Mouse (Mus musculus): ENCODE results near the gene Xrcc6. TPM values are rescaled to one million over a fixed set of nuclear protein-coding genes. Genes with fewer than 3 reads are reported as not detected.
A peak's percentile ranks its signal among the peaks of the same experiment; 100 is the strongest.

The Xrcc6 gene
- polyA plus RNA-seq, 1 experiment from 2014 or later: 43.4 TPM

DNA sequence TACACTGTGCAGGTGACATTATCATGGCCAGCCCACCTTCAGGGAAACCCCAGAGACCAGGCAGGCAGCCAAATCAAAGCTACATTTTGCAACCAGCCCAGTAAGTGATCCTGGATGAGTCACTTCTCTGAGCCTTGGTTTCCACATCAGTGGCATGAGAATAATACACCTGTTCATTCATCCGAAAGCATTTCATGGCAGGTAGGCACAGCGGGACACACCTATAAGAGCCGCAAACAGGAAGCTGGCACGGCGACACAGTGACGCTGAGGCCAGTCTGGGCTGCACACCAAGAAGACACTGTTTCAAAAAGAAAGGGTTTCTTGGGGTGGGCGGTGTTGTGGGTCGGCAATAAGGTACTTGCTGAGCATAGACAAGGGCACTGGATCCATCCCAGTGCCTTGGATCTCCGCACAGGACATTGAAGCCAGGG, 33.5 kb upstream of the Xrcc6 start:
- H3K4me3 ChIP-seq: no peak overlapping the region
- no peaks in the 10 kb centered on the region for H3K27me3 ChIP-seq
- H3K36me3 ChIP-seq: peaks cover 68% of the 10 kb centered on the region
- no peak overlapping the region for H3K4me2 ChIP-seq
- WGBS: 97% methylated on average over 9 of the region's 9 CpGs
- ATAC-seq (ENCODE audit: low FRiP score): no peak
- H3K27ac ChIP-seq: no peak overlapping the region
- H3K9me3 ChIP-seq: no peaks in the 10 kb centered on the region
- peaks cover 8% of the 10 kb centered on the region; the same call in 1 of the 2 replicates for H3K4me1 ChIP-seq (replicated peaks)
- no peak overlapping the region for H3K9ac ChIP-seq

- Histone ChIP-seq H3K9ac (no peak overlapping the region), H3K4me2 (no peak overlapping the region), H3K27ac (no peak overlapping the region), H3K9me3 (no peaks in the 10 kb centered on the region), H3K27me3 (no peaks in the 10 kb centered on the region), H3K4me3 (no peak overlapping the region), H3K36me3 (peaks cover 62% of the 10 kb centered on the region), H3K4me1 (replicated peaks) (peaks cover 12% of the 10 kb centered on the region)
- ATAC-seq (ENCODE audit: low FRiP score): no peak
- 93% methylated on average over 6 of the region's 6 CpGs for WGBS
Measured at GRCm38 (mm10) chr15:81954716-81955115, 32.9 kb upstream of the Xrcc6 start.

GRCm38 (mm10) chr15:81955414-81955813, 32.2 kb upstream of the Xrcc6 start:
- 93% methylated on average over 15 of the region's 15 CpGs for WGBS
- Histone ChIP-seq H3K27ac (no peak overlapping the region), H3K4me2 (no peak overlapping the region), H3K4me1 (replicated peaks) (peaks cover 13% of the 10 kb centered on the region), H3K9ac (no peak overlapping the region), H3K36me3 (peaks cover 55% of the 10 kb centered on the region), H3K27me3 (no peaks in the 10 kb centered on the region), H3K4me3 (no peak overlapping the region), H3K9me3 (no peaks in the 10 kb centered on the region)
- no peak for ATAC-seq (ENCODE audit: low FRiP score)

GRCm38 (mm10) chr15:81956457-81956856, 31.2 kb upstream of the Xrcc6 start:
- Histone ChIP-seq H3K9ac (no peak overlapping the region), H3K36me3 (peaks cover 45% of the 10 kb centered on the region), H3K27me3 (no peaks in the 10 kb centered on the region), H3K27ac (no peak overlapping the region), H3K4me2 (no peak overlapping the region), H3K4me1 (replicated peaks) (peaks cover 13% of the 10 kb centered on the region), H3K4me3 (no peak overlapping the region), H3K9me3 (no peaks in the 10 kb centered on the region)
- WGBS: 59% methylated on average over 8 of the region's 8 CpGs
- no peak for ATAC-seq (ENCODE audit: low FRiP score)

DNA sequence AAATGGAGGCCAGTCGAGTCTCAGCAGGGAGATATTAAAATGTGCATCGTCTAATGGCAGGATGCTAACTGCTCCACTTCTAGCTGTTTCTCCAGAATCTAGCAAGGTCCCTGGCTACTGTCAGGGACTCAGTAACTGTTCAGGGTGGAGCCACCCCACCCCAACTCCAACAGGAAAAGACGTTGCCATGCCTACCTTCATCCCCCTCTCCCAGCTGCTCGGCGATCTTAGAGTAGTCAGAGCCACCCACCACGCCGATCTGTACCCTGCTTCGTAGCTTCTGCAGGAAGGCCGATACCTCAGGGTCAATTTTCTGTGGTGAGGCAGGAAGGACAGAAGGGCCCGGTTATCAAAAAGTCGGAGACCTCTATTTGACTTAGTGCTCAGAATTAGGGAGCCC, 30.0 kb upstream of the Xrcc6 start:
- 91% methylated on average over 11 of the region's 11 CpGs for WGBS

GRCm38 (mm10) chr15:81958906-81959305, 28.7 kb upstream of the Xrcc6 start:
- 94% methylated on average over 3 of the region's 3 CpGs for WGBS
- ATAC-seq (ENCODE audit: low FRiP score): no peak
- Histone ChIP-seq H3K36me3 (peaks cover 26% of the 10 kb centered on the region), H3K4me2 (no peak overlapping the region), H3K4me1 (replicated peaks) (peaks cover 13% of the 10 kb centered on the region), H3K27me3 (no peaks in the 10 kb centered on the region), H3K9me3 (no peaks in the 10 kb centered on the region), H3K27ac (no peak overlapping the region), H3K9ac (no peak overlapping the region), H3K4me3 (no peak overlapping the region)

More for the DNA sequence above, 30.0 kb upstream of the Xrcc6 start:
- Histone ChIP-seq H3K36me3 (peaks cover 34% of the 10 kb centered on the region), H3K9me3 (no peaks in the 10 kb centered on the region), H3K4me1 (replicated peaks) (peaks cover 13% of the 10 kb centered on the region), H3K4me3 (no peak overlapping the region), H3K27me3 (no peaks in the 10 kb centered on the region), H3K4me2 (no peak overlapping the region), H3K27ac (no peak overlapping the region), H3K9ac (no peak overlapping the region)
- ATAC-seq (ENCODE audit: low FRiP score): no peak

DNA sequence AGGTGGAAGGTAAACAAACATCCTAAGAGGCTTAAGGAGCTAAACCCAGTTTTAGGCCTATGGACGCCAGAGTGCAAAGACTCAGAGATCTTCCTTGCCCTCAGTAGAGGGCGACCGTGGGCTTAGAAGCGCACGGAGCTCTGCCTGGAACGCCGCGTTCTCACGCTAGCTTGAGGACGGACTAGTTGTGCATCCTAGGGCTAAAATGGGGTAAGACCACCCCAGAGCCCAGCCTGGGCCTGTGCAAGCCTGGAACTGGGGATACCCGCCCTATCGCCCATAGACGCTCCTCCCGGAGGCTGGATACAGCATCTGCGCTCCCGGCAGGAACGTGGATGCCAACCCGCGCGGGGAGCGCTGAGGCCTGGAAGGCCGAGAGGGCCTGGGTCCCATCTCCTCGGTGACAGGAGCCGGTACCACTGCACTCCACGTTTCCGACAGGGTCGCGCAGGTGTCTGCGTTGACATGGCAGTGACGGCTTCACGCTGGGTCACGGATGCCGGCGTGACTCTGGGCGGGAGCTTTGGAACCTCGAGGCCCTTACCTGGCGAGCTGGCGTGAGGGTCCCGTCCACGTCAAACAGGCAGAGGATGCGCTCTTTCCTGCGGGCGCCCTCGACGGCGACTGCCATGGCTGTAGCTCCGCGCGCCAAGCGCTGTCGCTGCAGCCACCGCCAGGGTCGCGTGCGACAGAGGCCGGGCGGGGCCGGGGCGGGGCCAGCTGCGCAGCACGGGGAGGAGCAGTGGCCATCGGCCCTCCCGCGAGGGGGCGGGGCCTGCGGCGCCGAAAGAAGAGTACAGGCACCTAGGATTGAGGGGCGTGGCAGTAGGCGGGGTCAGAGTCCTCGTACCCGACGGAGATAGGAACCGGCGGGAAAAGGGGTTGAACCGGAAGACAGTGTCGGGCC, 27.2 kb upstream of the Xrcc6 start, which contains the start of gene Pmm1:
TSS of gene Pmm1 (minus strand) at position 760 of the 907 bp plus-strand sequence.
- under 1% methylated on average over 75 of the region's 77 CpGs for WGBS
- peaks cover 13% of the 10 kb centered on the region for H3K4me1 ChIP-seq (replicated peaks)
- no peaks in the 10 kb centered on the region for H3K9me3 ChIP-seq

GRCm38 (mm10) chr15:81961078-81961451, 26.6 kb upstream of the Xrcc6 start:
- Histone ChIP-seq H3K9me3 (no peaks in the 10 kb centered on the region), H3K4me2 (peak overlapping the region; percentile 86), H3K4me1 (replicated peaks) (peaks cover 13% of the 10 kb centered on the region), H3K27ac (peak overlapping the region; percentile 23; the same call in 1 of the 2 replicates), H3K9ac (0 out of 2 replicates have a peak overlapping the region, but pooled peaks have one; percentile 29), H3K27me3 (no peaks in the 10 kb centered on the region), H3K36me3 (peaks cover 8% of the 10 kb centered on the region; the same call in 1 of the 2 replicates), H3K4me3 (peak overlapping the region; percentile 60)
- WGBS: 2% methylated on average over 6 of the region's 8 CpGs
- ATAC-seq (ENCODE audit: low FRiP score): no peak

More for the DNA sequence above, 27.2 kb upstream of the Xrcc6 start, which contains the start of gene Pmm1:
- ATAC-seq (ENCODE audit: low FRiP score): peak; percentile 98
- H3K4me2 ChIP-seq: peak within 1 kb of the TSS; percentile 86
- H3K27ac ChIP-seq: peak within 1 kb of the TSS; percentile 91
- H3K27me3 ChIP-seq: no peaks in the 10 kb centered on the region
- peak within 1 kb of the TSS; percentile 81 for H3K9ac ChIP-seq
- peaks cover 11% of the 10 kb centered on the region for H3K36me3 ChIP-seq
- H3K4me3 ChIP-seq: peak within 1 kb of the TSS; percentile 60

- no peak for ATAC-seq (ENCODE audit: low FRiP score)
- H3K9ac ChIP-seq: no peak overlapping the region
- no peaks in the 10 kb centered on the region for H3K9me3 ChIP-seq
- no peaks in the 10 kb centered on the region for H3K36me3 ChIP-seq
- 68% methylated on average over 1 of the region's 1 CpGs for WGBS
- no peak overlapping the region for H3K4me3 ChIP-seq
- H3K27me3 ChIP-seq: no peaks in the 10 kb centered on the region
- peaks cover 5% of the 10 kb centered on the region for H3K4me1 ChIP-seq (replicated peaks)
- H3K4me2 ChIP-seq: no peak overlapping the region
- no peak overlapping the region for H3K27ac ChIP-seq
Measured at GRCm38 (mm10) chr15:81964262-81964661, 23.4 kb upstream of the Xrcc6 start.

DNA sequence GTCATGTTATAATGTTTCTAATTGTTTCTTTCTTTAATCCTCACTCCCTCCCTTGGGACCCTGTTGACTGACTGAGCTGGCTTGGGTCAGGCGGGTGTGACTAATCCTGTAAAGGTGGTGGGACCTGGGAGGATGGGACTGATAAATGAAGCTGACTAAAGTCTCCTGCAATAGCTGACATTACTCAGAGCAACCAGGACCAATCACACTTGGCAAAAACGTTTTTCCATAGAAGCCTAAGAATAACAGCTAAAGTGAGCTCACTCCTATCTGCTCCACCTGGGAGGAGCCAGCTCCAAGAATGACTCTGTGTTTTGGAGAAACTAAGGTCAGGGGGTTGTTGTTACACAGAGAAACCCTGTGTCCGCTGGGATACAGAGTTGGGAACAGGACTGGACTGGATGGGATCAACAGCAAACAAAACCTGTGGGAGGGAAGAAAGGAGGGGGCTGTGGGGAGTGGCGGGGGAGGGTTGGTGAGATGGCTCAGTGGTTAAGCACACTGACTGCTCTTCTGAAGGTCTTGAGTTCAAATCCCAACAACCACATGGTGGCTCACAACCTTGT, 22.6 kb upstream of the Xrcc6 start:
- H3K9ac ChIP-seq: no peak overlapping the region
- H3K4me1 ChIP-seq (replicated peaks): no peaks in the 10 kb centered on the region
- no peaks in the 10 kb centered on the region for H3K27me3 ChIP-seq
- H3K27ac ChIP-seq: no peak overlapping the region
- no peak overlapping the region for H3K4me3 ChIP-seq
- WGBS: 67% methylated on average over 4 of the region's 4 CpGs
- H3K9me3 ChIP-seq: peaks cover 3% of the 10 kb centered on the region; the same call in 1 of the 2 replicates
- H3K36me3 ChIP-seq: no peaks in the 10 kb centered on the region
- no peak overlapping the region for H3K4me2 ChIP-seq
- ATAC-seq (ENCODE audit: low FRiP score): no peak

GRCm38 (mm10) chr15:81966062-81966829, 21.4 kb upstream of the Xrcc6 start:
- no peak for ATAC-seq (ENCODE audit: low FRiP score)
- no peak overlapping the region for H3K9ac ChIP-seq
- no peak overlapping the region for H3K27ac ChIP-seq
- H3K4me2 ChIP-seq: no peak overlapping the region
- peaks cover 3% of the 10 kb centered on the region for H3K9me3 ChIP-seq
- H3K4me3 ChIP-seq: no peak overlapping the region
- no peaks in the 10 kb centered on the region for H3K4me1 ChIP-seq (replicated peaks)
- no peaks in the 10 kb centered on the region for H3K27me3 ChIP-seq
- 87% methylated on average over 13 of the region's 14 CpGs for WGBS
- no peaks in the 10 kb centered on the region for H3K36me3 ChIP-seq

DNA sequence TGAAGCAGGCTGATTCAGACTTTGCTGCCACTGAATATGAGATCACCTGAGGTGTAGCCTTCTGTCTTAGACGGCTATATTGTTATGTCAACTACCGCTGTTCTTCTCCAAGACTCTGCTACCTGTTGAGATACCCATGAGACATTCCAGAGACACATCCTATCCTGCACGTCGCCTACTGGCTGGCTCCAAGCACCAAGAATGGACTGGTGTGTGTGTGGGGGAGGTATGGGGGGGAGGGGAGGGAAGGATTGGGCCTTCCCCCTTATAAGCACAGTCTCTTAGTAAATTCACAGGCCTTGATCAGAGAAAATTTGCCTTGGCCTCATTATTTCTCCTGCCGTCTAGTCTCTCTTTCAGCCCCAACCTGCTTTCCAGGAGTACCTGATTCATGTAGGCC, 19.8 kb upstream of the Xrcc6 start:
- H3K4me2 ChIP-seq: no peak overlapping the region
- ATAC-seq (ENCODE audit: low FRiP score): no peak
- H3K4me1 ChIP-seq (replicated peaks): no peaks in the 10 kb centered on the region
- no peak overlapping the region for H3K4me3 ChIP-seq
- 92% methylated on average over 5 of the region's 5 CpGs for WGBS
- H3K27me3 ChIP-seq: no peaks in the 10 kb centered on the region
- no peak overlapping the region for H3K9ac ChIP-seq
- H3K36me3 ChIP-seq: no peaks in the 10 kb centered on the region
- H3K9me3 ChIP-seq: peaks cover 9% of the 10 kb centered on the region
- H3K27ac ChIP-seq: no peak overlapping the region

Data from hindbrain, embryonic 13.5 days (tissue).